Mouse (Mus musculus) cerebellum, postnatal 36 days (tissue): Measurements from ENCODE around the gene Phlpp1.
A peak's percentile ranks its signal among the peaks of the same experiment; 100 is the strongest.

Experiments
- DNase-seq, 2 experiments: peaks; one replicate each; pipeline ENCODE4 v3.0.0; 2021 to 2022; ENCODE audit warnings: mixed read lengths in 2 of 2

Gene Phlpp1

DNA sequence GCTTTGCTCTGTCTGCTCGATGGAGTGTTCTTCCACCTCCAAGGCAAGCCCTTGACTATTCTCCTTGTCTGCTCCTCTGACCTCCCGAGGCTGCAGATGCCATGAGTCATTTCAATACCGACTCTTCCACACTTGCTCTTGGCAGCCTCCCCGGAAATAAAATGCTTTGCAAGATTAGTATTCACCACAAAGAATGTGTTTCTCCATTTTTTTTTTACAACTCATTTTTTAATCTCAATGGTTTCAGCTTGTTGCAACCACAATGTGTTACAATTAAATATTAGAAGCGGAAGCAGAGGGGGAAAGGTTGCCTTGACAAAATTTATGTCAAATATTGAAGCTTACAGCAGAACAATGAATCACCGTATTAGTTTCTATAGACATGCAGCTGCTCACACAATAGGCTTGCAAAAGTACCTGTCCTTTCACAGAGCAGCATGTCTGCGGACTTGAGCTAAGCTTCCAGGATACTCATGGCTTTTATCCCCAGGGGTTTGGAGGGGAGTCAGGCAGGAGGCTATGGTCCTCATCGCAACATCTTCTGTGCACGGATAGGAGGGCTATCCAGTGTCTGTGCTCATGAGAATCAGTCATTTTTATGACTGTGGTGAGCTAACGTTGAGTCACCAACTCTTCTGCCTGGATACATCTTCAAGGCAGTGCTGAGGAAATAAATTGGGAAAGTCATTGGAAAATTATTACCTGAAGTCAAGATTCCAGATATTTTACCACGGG is 229.5 kb downstream of the Phlpp1 start:
- no peak for DNase-seq

DNA sequence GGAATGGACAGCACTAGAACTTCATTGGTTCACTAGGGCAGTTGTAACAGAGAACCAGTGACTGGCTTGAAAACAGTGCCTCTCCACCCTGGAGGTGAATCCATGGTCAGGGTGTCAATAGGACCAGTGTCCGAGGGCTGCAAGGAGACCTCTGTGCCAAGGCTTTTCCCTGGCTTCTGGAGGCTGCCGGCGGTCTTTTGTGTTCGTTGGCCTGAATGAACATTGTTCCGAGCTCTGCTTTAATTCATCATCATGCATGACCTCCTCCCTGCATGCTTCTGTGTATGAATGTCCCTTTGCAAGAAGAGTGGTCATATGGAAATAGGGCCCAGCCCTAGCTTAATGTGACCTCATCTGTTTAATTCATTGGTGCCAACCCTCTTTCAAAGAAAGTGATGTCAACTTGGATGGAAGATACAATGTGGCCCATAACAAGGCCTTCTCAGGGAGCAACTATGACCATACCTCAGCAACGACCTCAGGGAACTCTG is 231.5 kb downstream of the Phlpp1 start:
- no peak for DNase-seq

DNA sequence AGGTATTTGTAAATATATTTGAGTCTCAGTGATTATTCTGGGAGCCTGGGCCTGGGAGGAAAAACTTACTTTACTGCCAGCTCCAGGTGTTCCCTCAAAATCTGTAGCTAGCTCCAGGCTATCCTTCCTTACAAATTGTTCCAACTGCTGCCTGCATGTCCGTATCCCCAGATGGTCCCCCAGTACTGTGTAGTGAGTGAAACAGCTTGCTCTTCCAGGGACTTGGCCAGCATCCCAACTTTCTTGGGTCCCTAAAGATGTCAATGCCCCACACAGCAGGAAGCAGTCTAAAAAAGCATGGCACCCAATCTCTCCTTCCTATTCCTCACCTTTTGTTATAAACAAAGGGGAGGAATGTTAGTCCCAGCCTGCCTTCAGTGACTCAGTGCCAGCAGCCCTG is 235.3 kb downstream of the Phlpp1 start:
- no peak for DNase-seq

DNA sequence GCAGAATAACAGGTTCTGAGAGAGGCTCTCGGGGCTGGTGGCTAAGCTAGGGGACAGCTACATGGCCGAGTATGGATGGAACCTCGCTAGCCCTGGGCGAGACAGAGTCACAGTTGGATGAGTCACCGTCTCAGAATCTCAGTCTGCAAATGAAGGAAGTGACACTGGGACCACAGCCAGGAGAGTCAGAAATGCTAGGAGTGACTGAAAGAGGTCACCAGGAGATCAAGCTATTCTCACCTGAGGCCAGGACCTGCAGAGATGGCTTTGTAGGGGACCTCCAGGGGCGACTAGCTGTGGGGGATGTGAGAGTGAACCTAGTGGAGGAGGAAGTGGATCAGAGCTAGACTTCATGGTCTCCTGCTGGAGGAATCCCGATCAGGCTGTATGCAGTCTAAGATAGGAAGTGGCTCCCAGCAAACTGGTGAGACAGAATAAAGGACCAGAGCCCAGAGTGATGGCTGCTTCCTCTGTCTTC is 236.4 kb downstream of the Phlpp1 start:
- DNase-seq: peak in 1 of 2 experiments; percentile 24

DNA sequence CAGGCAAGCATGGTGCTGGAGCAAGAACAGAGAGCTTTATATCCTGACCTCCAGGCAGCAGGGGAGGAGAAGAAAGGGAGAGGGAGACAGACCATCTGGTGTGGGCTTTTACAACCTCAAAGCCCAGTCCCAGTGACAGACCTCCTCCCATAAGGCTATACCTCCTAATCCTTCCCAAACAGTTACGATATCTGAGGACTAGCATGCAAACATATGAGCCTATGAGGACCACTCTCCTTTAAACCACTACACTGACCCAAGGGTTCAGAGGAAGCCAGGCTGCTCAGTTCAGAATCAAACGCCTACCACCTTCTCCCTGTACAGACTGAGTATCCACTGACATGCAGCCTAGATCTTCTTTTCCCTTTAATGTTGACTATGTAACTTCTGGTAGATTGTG is 239.3 kb downstream of the Phlpp1 start:
- DNase-seq: no peak

DNA sequence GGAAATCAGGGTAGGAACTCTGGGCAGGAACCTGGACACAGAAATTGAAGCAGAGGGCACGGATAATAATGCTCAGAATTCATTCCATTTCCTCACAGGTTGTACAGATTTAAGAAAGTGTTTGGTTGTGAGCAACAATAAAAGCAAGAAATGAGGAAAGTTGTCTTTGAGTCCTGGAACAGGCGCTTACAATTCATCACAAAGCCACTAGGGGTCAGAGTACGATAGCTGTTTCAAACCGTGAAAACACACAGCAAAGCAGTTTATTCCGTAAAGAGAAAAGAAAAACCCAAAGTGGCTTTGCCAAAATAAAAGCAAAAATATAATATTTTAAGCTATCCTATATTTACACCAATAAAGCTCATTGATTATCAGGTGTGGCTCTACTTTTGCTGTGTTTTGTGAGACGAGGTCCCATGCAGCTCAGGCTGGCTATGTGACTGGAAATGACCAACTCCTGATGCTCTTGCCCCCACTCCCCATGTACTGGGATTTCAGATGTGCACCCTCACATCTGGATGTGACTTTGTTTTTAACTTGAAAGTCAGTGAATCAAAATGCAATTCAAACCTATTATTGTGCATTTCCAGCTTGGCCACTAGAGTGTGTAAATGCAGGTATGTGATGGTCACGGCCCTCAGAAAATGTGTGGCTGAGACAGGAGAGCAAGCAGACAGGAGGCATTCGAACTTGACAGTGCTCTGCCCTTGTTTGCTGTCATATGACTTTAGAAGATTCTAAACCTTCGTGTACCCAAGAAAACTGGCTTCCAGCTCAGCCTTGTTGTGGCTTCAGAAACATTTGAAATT is 253.8 kb downstream of the Phlpp1 start:
- DNase-seq: peak; percentile 33 to 58

GRCm38 (mm10) chr1:106428170-106428569 is 256.6 kb downstream of the Phlpp1 start:
- peak in 1 of 2 experiments; percentile 10 for DNase-seq

GRCm38 (mm10) chr1:106428580-106428979 is 257.0 kb downstream of the Phlpp1 start:
- DNase-seq: no peak

GRCm38 (mm10) chr1:106433580-106433979 is 262.0 kb downstream of the Phlpp1 start:
- DNase-seq: no peak
